Mouse (Mus musculus) myocyte (in vitro differentiated cells): ENCODE results near the gene Btbd35f12. TPM values are rescaled to one million over a fixed set of nuclear protein-coding genes. Genes with fewer than 3 reads are reported as not detected.
"Not testable (repeated sequence)": the region's sequence is repeated elsewhere in the genome, so short reads cannot be mapped to it uniquely, and the experiment has no call there.

Experiments used
- H3K27me3 ChIP-seq: one replicate; pipeline ENCODE4 v1.6.1; 2011; ENCODE audit not compliant: control insufficient read depth, insufficient read depth, insufficient read length
- H3K36me3 ChIP-seq: one replicate; pipeline ENCODE4 v1.6.1; 2011; ENCODE audit not compliant: control insufficient read depth, insufficient read depth
- H3K4me2 ChIP-seq: one replicate; pipeline ENCODE4 v1.6.1; 2011; ENCODE audit warnings: low read depth, control low read depth
- H3K4me3 ChIP-seq: one replicate; pipeline ENCODE4 v1.5.1; 2011; ENCODE audit warnings: mild to moderate bottlenecking, control low read depth, moderate library complexity
- H3K79me2 ChIP-seq: one replicate; pipeline ENCODE4 v1.6.1; 2011; ENCODE audit not compliant: control insufficient read depth, insufficient read depth
- H3ac ChIP-seq: one replicate; pipeline ENCODE4 v1.6.1; 2011; ENCODE audit not compliant: control insufficient read depth, insufficient read length
- polyA plus RNA-seq: library from polyadenylated mRNA; unstranded; fragments of >200 nt; fragmentation: generic; extraction: Trizol; gene quantifications from one replicate; pipeline ENCODE4 v1.2.1, GENCODE M21; 2012; ENCODE audit warnings: missing spikeins

Gene Btbd35f12
- not detected for polyA plus RNA-seq

DNA sequence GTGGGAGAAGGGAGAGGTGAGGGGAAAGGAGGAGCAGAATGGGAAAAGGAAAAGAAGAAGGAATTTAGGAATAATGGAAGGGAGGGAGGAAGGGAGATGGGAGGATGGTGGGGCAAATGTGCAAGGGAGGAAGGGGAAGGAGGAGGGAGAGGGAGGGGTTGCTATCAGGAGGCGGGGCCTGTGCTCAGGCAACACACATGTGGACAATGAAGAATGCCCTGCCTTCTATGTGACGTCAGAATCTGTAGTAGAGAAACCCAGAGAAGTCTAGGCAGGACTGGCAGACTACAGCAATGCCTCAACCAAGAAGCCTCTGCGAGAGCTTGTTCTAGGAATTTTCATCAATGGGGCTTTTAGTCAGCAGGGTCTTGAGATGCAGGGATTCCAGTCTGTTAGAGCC is at the start of gene Btbd35f12:
Gene Btbd35f12 (plus strand): TSS at position 301 of the 400 bp plus-strand sequence.
- not testable (repeated sequence) for H3ac ChIP-seq, H3K4me3 ChIP-seq, H3K4me2 ChIP-seq, H3K27me3 ChIP-seq, H3K36me3 ChIP-seq, H3K79me2 ChIP-seq

DNA sequence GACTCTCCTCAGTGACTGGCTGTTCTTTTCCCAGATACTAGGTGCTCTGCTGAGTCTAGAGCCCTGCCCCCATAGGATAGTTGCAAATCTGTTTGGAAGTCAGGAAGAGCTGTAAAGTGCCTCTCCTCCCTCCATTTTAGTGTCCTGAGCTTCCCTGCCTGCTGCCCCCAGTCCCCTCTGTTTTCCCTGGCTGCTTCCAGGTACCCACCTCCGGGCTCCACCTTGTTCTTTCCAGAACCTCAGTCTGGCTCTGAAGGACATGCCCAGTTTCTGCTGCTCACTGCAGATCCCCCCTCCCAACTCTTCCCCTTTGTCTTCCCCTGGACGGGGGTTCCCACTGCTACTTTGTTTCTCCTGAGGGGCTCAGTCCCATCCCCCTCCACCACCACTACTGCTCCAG is 40.1 kb downstream of the Btbd35f12 start:
- H3K4me3 ChIP-seq, H3K79me2 ChIP-seq, H3ac ChIP-seq, H3K27me3 ChIP-seq, H3K36me3 ChIP-seq, H3K4me2 ChIP-seq: not testable (repeated sequence)

Other genes starting within 250 kb of the Btbd35f12 start
- not detected for gene Spin2-ps6, start 78.5 kb upstream of the Btbd35f12 start, polyA plus RNA-seq